Mouse (Mus musculus) skeletal muscle tissue, postnatal 0 days (tissue): Measurements from ENCODE around the gene Vmn2r115. TPM values are rescaled to one million over a fixed set of nuclear protein-coding genes. Genes with fewer than 3 reads are reported as not detected.

Experiments used
- polyA plus RNA-seq: library from polyadenylated mRNA; unstranded; fragments of >200 nt; fragmentation: Nextera tagmentation; extraction: Ambion mirVana; gene quantifications from 2 replicates; pipeline ENCODE4 v1.2.1, GENCODE M21; 2015

The Vmn2r115 gene
- polyA plus RNA-seq, result not detected in 2 replicates

GRCm38 (mm10) chr17:23343441-23343840 lies at the start of gene Vmn2r115:
TSS of gene Vmn2r115 (plus strand) at chr17:23343741.

DNA sequence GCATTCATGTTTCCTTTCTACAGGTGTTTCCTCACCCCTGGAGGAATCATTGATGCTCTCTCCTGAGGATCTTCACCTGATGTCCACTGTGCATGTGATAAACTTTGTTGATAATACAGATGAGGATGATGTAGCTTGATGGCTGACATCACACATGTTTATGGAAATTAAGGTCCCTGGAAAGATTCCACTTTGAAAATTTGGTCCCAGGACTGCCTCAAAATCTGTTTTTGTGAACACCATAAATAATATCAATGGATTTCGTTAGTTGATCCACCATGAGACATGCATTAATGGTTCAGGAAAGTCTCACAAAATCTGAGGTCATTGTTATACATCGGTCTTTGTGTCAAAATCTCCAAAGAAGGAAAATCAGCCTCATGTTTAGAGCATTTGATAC lies 31.1 kb upstream of the Vmn2r115 start, which contains the start of gene Vmn2r114:
Gene Vmn2r114, minus strand, starts transcription at position 101 of the 400 bp plus-strand sequence.

GRCm38 (mm10) chr17:23384304-23384703 lies 40.8 kb downstream of the Vmn2r115 start, which contains the start of gene Vmn2r116:
TSS of gene Vmn2r116 (plus strand) at chr17:23384604.

Other genes starting within 250 kb of the Vmn2r115 start
- 3.2 and 4.3 TPM in 2 replicates for gene Zfp40, start 150.5 kb upstream of the Vmn2r115 start, polyA plus RNA-seq
- not detected in 2 replicates for gene Vmn2r114, start 31.2 kb upstream of the Vmn2r115 start, polyA plus RNA-seq
- not detected in 2 replicates for gene Vmn2r116, start 40.9 kb downstream of the Vmn2r115 start, polyA plus RNA-seq
- gene Vmn2r117, start 136.0 kb downstream of the Vmn2r115 start, polyA plus RNA-seq, result not detected in 2 replicates
- 6.6 and 7.5 TPM in 2 replicates for gene Zfp213, start 220.5 kb downstream of the Vmn2r115 start, polyA plus RNA-seq